Mouse (Mus musculus) kidney, adult 2 months (tissue): ENCODE measurements at regions not wholly inside any gene's neighbourhood (a gene's known extent, or its start where the extent isn't known, plus 50 kb on each side); places are given as distances from the start of the nearest gene placed in this dataset.

Experiments
- DNase-seq: peaks from one replicate; pipeline ENCODE4 v3.0.0; 2021
- H3K27ac ChIP-seq: fragments of 200-500 bp; 2 replicates; pipeline ENCODE4 v1.5.1; 2012; ENCODE audit warnings: low read depth, low read length, control low read depth, inconsistent platforms; ENCODE audit not compliant: insufficient read depth
- H3K27me3 ChIP-seq: fragments of 200-500 bp; replicated peaks from 2 replicates; pipeline ENCODE4 v1.6.1; 2012; ENCODE audit warnings: mild to moderate bottlenecking, moderate library complexity, low read length, inconsistent platforms; ENCODE audit not compliant: control insufficient read depth, insufficient read depth
- H3K36me3 ChIP-seq: fragments of 200-500 bp; 2 replicates; pipeline ENCODE4 v1.6.1; 2012; ENCODE audit warnings: mild to moderate bottlenecking, moderate library complexity, low read length, inconsistent platforms; ENCODE audit not compliant: control insufficient read depth, insufficient read depth
- H3K4me1 ChIP-seq: fragments of 200-500 bp; 2 replicates; pipeline ENCODE4 v1.6.1; 2011; ENCODE audit warnings: low read length; ENCODE audit not compliant: control insufficient read depth, insufficient read depth
- H3K4me3 ChIP-seq: fragments of 200-500 bp; 2 replicates; pipeline ENCODE4 v1.5.1; 2011; ENCODE audit warnings: mild to moderate bottlenecking, low read depth, low read length, control low read depth; ENCODE audit not compliant: insufficient read depth
- CTCF ChIP-seq: fragments of 200-500 bp; conservative IDR thresholded peaks from 2 replicates; pipeline ENCODE4 v1.5.1; 2011; ENCODE audit warnings: low read depth, mild to moderate bottlenecking, control low read depth, low read length, moderate library complexity, mixed read lengths; ENCODE audit not compliant: insufficient read depth, insufficient read length
- POLR2A ChIP-seq: fragments of 200-500 bp; IDR thresholded peaks from one replicate; pipeline ENCODE4 v1.6.1; 2011; ENCODE audit warnings: low read depth, low read length, control low read depth
- WGBS: fragments of 180-500 bp; shearing (Covaris S2); methylation state at CpG from one replicate; pipeline ENCODE4 v1.1.7; 2018; 5-methylcytosine and 5-hydroxymethylcytosine counted together

DNA sequence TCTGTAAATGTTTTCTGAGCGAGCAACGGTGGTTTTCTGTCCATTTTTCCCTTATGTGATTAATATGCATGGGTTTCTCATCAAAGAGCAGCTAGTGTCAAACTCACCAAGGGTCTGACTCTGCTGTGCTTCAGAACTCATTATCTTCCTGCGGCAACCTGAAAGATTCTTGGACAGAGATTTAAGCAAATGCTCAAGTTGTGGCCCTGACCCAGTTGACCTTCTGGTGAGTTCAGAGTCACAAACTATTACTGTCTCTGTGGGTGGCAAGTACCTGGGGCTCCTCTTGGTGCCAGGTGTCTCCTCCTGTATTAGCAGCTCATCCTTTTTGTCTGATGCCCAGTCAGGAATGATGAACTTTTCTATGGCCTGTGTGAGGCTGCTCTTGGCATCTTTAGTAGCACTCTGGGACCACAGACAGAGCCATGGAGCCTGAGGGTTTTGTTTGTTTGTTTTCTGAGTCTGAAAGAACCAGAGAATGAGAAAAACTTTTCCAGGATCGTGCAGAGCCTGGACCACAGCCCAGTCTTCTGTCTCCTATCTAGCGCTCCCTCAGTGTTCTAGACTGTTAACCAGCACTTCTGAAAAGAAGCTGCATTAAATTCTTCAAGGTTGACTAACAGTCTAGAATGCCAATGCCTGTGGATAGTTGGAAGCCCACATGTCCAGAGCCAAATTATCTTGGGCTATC, 124.1 kb upstream of the Wscd1 start:
- H3K4me3 ChIP-seq = no peak overlapping the region
- no peaks in the 10 kb centered on the region for H3K4me1 ChIP-seq
- TF ChIP-seq CTCF = no peak
- no peak for TF ChIP-seq POLR2A
- no peak overlapping the region for H3K27ac ChIP-seq
- H3K36me3 ChIP-seq = no peaks in the 10 kb centered on the region
- H3K27me3 ChIP-seq = no peaks in the 10 kb centered on the region
- DNase-seq = no peak
- 60% methylated on average over 5 of the region's 5 CpGs for WGBS

DNA sequence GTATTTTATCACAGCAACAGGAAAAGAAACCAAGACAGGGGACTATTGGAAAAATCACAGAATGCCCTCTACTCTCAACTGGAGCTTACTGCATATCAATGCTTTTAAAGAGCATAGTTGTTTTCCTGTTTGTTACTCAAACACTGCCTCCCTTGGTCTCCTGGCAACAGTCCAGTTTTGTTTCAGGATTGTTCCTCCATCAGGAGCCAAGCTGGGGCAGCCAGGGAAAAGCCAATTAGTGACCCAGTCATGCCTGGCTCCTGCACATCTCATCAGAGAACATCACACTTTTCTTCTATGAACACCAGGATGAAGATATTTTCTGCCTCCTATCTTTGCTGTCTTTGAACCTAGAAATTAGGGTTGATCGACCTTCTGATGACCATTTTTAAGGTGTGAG, 113.6 kb upstream of the Wscd1 start:
- no peaks in the 10 kb centered on the region for H3K4me1 ChIP-seq
- 70% methylated on average over 1 of the region's 1 CpGs for WGBS
- H3K27me3 ChIP-seq = no peaks in the 10 kb centered on the region
- no peak overlapping the region for H3K4me3 ChIP-seq
- peak; percentile 12 for DNase-seq
- TF ChIP-seq POLR2A (no peak), CTCF (no peak)
- no peaks in the 10 kb centered on the region for H3K36me3 ChIP-seq
- no peak overlapping the region for H3K27ac ChIP-seq

DNA sequence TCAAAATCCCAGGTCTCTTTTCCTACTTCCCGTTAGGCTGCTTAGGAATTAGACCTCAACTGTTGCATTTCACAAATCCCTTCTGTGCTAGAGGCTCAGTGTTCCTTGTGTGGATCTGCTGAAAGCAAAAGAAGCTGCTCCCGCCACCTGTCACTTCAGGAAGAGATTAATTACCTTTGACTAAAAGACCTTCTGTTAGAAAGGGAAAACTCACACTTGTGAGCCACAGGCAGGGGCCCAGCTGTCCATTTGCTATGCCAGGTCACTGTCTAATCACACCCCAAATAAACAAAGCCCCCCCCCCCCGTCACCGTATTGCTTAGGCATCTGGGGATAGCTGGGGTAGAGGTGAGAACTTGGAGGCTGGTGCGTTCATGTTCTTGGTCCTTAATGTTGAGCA, 112.9 kb upstream of the Wscd1 start:
- WGBS = 31% methylated on average over 5 of the region's 5 CpGs
- DNase-seq = no peak
- no peaks in the 10 kb centered on the region for H3K27me3 ChIP-seq
- TF ChIP-seq CTCF (no peak), POLR2A (no peak)
- H3K36me3 ChIP-seq = no peaks in the 10 kb centered on the region
- no peak overlapping the region for H3K27ac ChIP-seq
- H3K4me3 ChIP-seq = no peak overlapping the region
- H3K4me1 ChIP-seq = no peaks in the 10 kb centered on the region

DNA sequence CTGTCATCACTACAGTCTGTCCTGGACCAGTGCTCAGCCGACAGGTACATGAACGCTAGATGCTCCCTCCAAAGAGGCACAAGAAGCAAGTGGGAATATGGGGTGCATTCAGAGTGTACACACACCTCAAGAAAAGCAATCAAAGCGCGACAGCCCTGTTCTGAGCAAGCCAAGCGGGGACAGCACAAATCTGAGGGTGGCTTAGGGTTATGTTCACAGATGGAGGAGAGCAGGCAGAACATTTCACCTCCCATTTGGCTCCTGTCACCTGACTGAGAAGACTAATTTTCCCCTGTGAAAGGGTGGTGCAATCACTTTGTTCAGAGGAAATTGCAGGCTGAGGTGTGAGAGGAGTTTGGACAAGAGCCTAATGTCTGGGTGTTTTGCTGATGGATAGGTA, 106.8 kb upstream of the Wscd1 start:
- Histone ChIP-seq H3K27me3 (no peaks in the 10 kb centered on the region), H3K27ac (no peak overlapping the region), H3K36me3 (no peaks in the 10 kb centered on the region), H3K4me3 (no peak overlapping the region), H3K4me1 (no peaks in the 10 kb centered on the region)
- TF ChIP-seq POLR2A (no peak), CTCF (no peak)
- WGBS = 52% methylated on average over 5 of the region's 5 CpGs
- DNase-seq = no peak

DNA sequence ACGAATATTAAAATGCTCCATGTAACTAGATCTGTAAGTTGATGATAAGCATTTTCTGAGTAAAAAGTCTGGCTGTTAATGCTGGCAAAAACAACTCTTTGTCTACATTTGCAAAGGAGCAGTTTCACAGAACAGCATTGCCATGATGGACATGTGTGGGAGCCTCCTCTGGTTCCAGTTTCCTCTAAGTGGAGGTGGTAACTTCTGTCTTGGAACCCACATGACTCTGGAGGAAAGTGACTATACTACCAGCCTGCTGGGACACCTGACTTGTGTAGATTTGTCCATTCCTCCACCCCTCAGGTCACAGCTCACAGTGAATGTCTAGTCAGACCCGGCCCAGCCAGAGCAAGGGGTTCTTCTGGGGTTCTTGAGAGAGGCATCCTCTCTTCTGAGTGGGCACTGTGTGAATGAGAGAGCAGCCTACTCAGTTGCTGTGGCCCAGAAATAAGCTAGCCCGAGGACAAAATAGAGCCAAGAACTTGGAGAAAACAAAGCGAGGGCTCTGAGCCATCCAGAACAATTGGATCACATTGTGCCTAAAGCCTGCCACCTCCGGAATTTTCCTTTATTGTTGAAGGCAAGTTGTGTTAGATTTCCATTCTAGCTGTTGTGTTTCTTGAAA, 97.9 kb upstream of the Wscd1 start:
- TF ChIP-seq CTCF (no peak), POLR2A (no peak)
- 83% methylated on average over 5 of the region's 5 CpGs for WGBS
- H3K4me3 ChIP-seq = no peak overlapping the region
- no peaks in the 10 kb centered on the region for H3K4me1 ChIP-seq
- H3K36me3 ChIP-seq = no peaks in the 10 kb centered on the region
- no peaks in the 10 kb centered on the region for H3K27me3 ChIP-seq
- no peak for DNase-seq
- H3K27ac ChIP-seq = no peak overlapping the region

DNA sequence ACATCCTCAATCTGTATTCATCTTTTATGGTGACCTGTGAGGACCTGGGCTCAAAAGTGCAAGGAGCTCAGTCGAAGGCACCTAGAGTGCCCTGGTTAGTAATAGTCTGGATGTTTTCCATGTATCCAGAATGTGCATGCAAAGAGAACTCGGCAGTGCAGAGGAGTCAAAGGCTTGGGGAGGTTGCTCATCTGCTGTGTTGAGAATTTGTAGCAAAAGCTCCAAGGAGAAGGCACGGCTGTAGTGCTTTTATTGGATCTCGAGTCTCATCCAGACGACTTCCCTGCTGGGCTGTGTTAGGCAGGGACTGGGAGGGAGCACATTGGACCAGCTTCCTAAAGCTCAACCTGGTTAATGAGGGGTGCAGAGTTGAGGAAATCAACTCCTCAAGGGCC, 97.3 kb upstream of the Wscd1 start:
- Histone ChIP-seq H3K4me1 (no peaks in the 10 kb centered on the region), H3K36me3 (no peaks in the 10 kb centered on the region), H3K4me3 (no peak overlapping the region), H3K27me3 (no peaks in the 10 kb centered on the region), H3K27ac (no peak overlapping the region)
- DNase-seq = no peak
- TF ChIP-seq POLR2A = no peak
- no peak for TF ChIP-seq CTCF
- WGBS = 61% methylated on average over 5 of the region's 5 CpGs

DNA sequence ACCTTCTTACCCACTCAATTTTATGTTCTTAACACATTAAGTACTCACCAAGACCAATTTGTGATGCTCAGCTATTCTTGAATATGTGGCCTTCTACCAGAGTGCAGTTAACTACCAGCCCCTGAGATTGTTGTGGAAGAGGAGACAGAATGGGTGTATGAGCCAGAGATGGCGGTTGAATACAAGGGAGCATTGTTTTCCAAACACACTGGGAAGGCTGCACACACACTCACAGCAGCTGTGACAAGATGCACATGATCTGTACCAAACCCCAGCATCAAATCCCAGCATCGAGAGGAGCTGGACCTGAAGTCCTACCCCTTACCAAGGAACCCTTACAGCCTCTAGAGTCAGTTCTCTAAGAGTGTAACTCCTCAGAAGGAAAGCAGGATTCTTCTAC, 91.4 kb upstream of the Wscd1 start:
- TF ChIP-seq CTCF (no peak), POLR2A (no peak)
- DNase-seq = no peak
- H3K27ac ChIP-seq = no peak overlapping the region
- H3K27me3 ChIP-seq = no peaks in the 10 kb centered on the region
- H3K4me3 ChIP-seq = no peak overlapping the region
- 84% methylated on average over 2 of the region's 2 CpGs for WGBS
- H3K4me1 ChIP-seq = no peaks in the 10 kb centered on the region
- no peaks in the 10 kb centered on the region for H3K36me3 ChIP-seq
